Mouse (Mus musculus): ENCODE results near the gene Ttc7b.

DNA sequence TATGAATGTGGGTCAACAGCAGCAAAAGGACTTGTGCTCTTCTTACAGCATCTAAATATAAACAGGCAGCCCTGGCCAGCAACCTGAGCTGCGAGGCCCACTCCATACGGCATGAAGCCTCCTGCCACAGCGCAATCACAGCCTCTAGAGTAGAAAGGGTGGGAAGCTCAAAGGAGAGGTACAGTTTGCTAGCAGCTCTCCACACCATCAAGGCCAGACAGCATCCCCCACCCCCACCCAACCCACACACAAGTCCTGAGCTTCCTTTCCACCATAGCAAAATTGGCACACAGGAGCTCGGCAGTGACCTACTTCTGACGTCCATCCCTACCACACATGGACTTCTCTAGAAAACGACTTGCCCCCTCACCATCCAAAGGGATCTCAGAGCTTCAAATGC is 42.0 kb downstream of the Ttc7b start:
- TF ChIP-seq CTCF (IDR thresholded peaks at IDR 0.05; ENCODE audit: low read depth) (no peak), EP300 (IDR thresholded peaks at IDR 0.05; ENCODE audit: low read depth) (no peak)

Data from liver, embryonic 14.5 days (tissue).